Mouse (Mus musculus) embryonic facial prominence, embryonic 11.5 days (tissue): Measurements from ENCODE around the gene Gdpd5. TPM values are rescaled to one million over a fixed set of nuclear protein-coding genes. Genes with fewer than 3 reads are reported as not detected.

Source experiments
- ATAC-seq: fragments of 200-750 bp; cut with Nextera tagmentation; replicated peaks from 2 replicates; pipeline ENCODE4 v1.8.0; 2017; ENCODE audit warnings: low read depth; ENCODE audit not compliant: insufficient number of reproducible peaks, low FRiP score, low TSS enrichment
- DNase-seq: peaks from one replicate; pipeline ENCODE4 v3.0.0-alpha.2; 2015; ENCODE audit warnings: low spot score
- H3K27ac ChIP-seq: fragments of 300-500 bp; sonication (generic); replicated peaks from 2 replicates; pipeline ENCODE4 v1.5.1; 2014; ENCODE audit warnings: mild to moderate bottlenecking, low read depth, low read length, control low read depth
- H3K27me3 ChIP-seq: fragments of 300-500 bp; sonication (generic); 2 replicates; pipeline ENCODE4 v1.6.1; 2014; ENCODE audit warnings: mild to moderate bottlenecking, low read length, moderate library complexity, mixed read lengths; ENCODE audit not compliant: control insufficient read depth, insufficient read depth
- H3K36me3 ChIP-seq: fragments of 300-500 bp; sonication (generic); replicated peaks from 2 replicates; pipeline ENCODE4 v1.6.1; 2014; ENCODE audit warnings: low read depth, mild to moderate bottlenecking, low read length, moderate library complexity, mixed read lengths; ENCODE audit not compliant: control insufficient read depth, insufficient read depth
- H3K4me1 ChIP-seq: fragments of 300-500 bp; sonication (generic); 2 replicates; pipeline ENCODE4 v1.6.1; 2014; ENCODE audit warnings: low read length, mixed read lengths; ENCODE audit not compliant: control insufficient read depth, insufficient read depth
- H3K4me2 ChIP-seq: fragments of 300-500 bp; sonication (generic); 2 replicates; pipeline ENCODE4 v1.6.1; 2014; ENCODE audit warnings: low read depth, mild to moderate bottlenecking, control low read depth, low read length, moderate library complexity
- H3K4me3 ChIP-seq: fragments of 300-500 bp; sonication (generic); 2 replicates; pipeline ENCODE4 v1.5.1; 2014; ENCODE audit warnings: low read depth, low read length, control low read depth
- H3K9ac ChIP-seq: fragments of 300-500 bp; sonication (generic); replicated peaks from 2 replicates; pipeline ENCODE4 v1.6.1; 2014; ENCODE audit warnings: mild to moderate bottlenecking, control low read depth, low read length
- H3K9me3 ChIP-seq: fragments of 300-500 bp; sonication (generic); replicated peaks from 2 replicates; pipeline ENCODE4 v1.6.1; 2016; ENCODE audit warnings: mild to moderate bottlenecking, low read length, inconsistent platforms, mixed read lengths; ENCODE audit not compliant: control insufficient read depth
- WGBS: fragments of 180-500 bp; shearing (Covaris S2); extraction: QIAGEN DNeasy Blood & Tissue Kit; methylation state at CpG from one replicate; pipeline ENCODE4 v1.1.7; 2014; 5-methylcytosine and 5-hydroxymethylcytosine counted together
- polyA plus RNA-seq: library from polyadenylated mRNA; unstranded; fragments of >200 nt; fragmentation: Nextera tagmentation; extraction: Ambion mirVana; gene quantifications from 2 replicates; pipeline ENCODE4 v1.2.1, GENCODE M21; 2014

The Gdpd5 gene
- polyA plus RNA-seq, 1 experiment from 2014 or later = 10.2 TPM

DNA sequence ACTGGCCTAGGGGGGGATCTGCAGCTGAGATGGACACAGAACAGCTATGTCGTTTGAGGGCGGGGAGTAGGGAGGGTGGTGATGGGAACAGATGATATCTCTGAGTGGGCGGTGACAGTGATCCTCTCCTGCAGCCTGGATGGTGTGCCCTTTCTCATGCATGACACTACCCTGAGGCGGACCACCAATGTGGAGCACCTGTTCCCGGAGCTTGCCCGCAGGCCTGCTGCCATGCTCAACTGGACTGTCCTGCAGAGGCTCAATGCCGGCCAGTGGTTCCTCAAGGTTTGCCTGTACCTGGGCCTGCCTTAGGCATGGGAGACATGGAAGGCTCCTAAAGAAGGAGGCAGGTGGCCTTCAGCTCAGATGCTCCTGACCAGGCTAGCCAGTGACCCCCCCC, 71.6 kb downstream of the Gdpd5 start:
- Histone ChIP-seq H3K27ac (no peak overlapping the region), H3K4me1 (no peaks in the 10 kb centered on the region), H3K4me3 (no peak overlapping the region), H3K36me3 (no peaks in the 10 kb centered on the region), H3K9ac (no peak overlapping the region), H3K9me3 (no peaks in the 10 kb centered on the region), H3K4me2 (no peak overlapping the region), H3K27me3 (no peaks in the 10 kb centered on the region)
- DNase-seq (no peak), ATAC-seq (no peak)
- WGBS = 87% methylated on average over 7 of the region's 7 CpGs

DNA sequence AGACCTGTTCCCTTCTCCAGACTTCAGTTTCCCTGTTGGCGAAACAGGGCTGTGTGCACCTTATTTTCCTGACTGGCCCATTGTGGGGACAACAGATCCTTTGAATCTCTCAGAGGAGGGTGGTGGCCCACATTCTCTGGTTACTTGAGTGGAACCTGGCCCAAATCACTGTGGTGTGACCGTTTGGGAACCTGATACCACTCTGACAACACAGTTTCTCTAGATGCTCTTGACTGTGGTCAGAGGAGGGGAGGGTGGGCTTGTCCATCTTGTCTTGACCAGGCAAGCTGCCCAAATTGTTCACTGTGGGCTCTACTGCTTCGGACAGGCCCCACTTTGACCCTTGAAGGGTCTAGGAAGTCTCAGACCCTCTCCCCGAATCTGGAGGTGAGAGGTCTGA, 72.8 kb downstream of the Gdpd5 start:
- Histone ChIP-seq H3K36me3 (no peaks in the 10 kb centered on the region), H3K27ac (no peak overlapping the region), H3K4me3 (no peak overlapping the region), H3K4me2 (no peak overlapping the region), H3K9ac (no peak overlapping the region), H3K4me1 (no peaks in the 10 kb centered on the region), H3K27me3 (no peaks in the 10 kb centered on the region), H3K9me3 (no peaks in the 10 kb centered on the region)
- DNase-seq (no peak), ATAC-seq (no peak)
- WGBS = 65% methylated on average over 4 of the region's 4 CpGs

DNA sequence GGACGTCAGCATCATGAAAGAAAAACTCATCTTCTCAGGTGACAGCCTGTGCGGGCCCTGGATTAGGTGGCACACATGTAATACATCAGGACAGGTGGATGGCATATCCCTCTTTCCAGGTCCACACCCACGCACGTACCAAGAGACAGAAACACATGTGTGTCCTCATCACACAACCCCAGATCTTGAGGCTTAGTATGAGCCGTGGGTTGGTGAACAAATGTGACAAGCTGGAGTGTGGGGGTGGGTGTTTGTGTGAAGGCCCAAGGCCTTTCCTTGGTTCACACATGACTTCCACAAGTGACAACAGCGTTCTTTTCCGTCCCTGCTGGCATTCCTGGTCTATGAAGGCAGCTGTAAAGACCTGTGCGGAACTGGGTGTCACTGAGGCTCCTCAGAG, 77.6 kb downstream of the Gdpd5 start:
- Histone ChIP-seq H3K4me1 (no peaks in the 10 kb centered on the region), H3K27me3 (no peaks in the 10 kb centered on the region), H3K27ac (no peak overlapping the region), H3K9me3 (no peaks in the 10 kb centered on the region), H3K9ac (no peak overlapping the region), H3K4me3 (no peak overlapping the region), H3K4me2 (no peak overlapping the region), H3K36me3 (no peaks in the 10 kb centered on the region)
- 89% methylated on average over 8 of the region's 8 CpGs for WGBS
- DNase-seq = no peak
- ATAC-seq = no peak

GRCm38 (mm10) chr7:99459888-99460652, 78.9 kb downstream of the Gdpd5 start:
- ATAC-seq (no peak), DNase-seq (no peak)
- Histone ChIP-seq H3K4me1 (no peaks in the 10 kb centered on the region), H3K27ac (no peak overlapping the region), H3K36me3 (no peaks in the 10 kb centered on the region), H3K4me2 (no peak overlapping the region), H3K4me3 (no peak overlapping the region), H3K9me3 (no peaks in the 10 kb centered on the region), H3K27me3 (no peaks in the 10 kb centered on the region), H3K9ac (no peak overlapping the region)
- WGBS = 93% methylated on average over 15 of the region's 15 CpGs

DNA sequence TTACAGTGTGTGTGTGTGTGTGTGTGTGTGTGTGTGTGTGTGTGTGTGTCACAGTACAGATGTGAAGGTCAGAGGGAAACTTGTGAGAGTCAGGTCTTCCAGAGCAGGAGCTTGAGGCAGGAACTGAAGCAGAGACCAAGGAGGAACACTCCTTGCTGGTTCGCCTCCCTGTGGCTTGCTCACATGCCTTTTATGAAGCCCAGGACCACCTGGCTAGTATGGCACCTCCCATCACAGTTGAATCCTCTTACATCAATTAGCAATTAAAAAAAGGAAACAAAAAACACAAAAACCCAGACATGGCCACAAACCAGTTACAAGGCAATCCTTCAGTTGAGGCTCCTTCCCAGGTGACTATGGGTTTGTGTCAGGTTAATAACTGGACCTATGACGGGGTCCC, 81.9 kb downstream of the Gdpd5 start:
- H3K4me2 ChIP-seq = no peak overlapping the region
- H3K27me3 ChIP-seq = no peaks in the 10 kb centered on the region
- WGBS = 81% methylated on average over 2 of the region's 2 CpGs
- ATAC-seq = no peak
- H3K9me3 ChIP-seq = no peaks in the 10 kb centered on the region
- no peak for DNase-seq
- H3K36me3 ChIP-seq = no peaks in the 10 kb centered on the region
- H3K27ac ChIP-seq = no peak overlapping the region
- H3K9ac ChIP-seq = no peak overlapping the region
- H3K4me1 ChIP-seq = peaks cover 5% of the 10 kb centered on the region
- no peak overlapping the region for H3K4me3 ChIP-seq

GRCm38 (mm10) chr7:99465811-99466210, 84.6 kb downstream of the Gdpd5 start, which contains the start of gene Klhl35:
TSS of gene Klhl35 (plus strand) at chr7:99466004.
- Histone ChIP-seq H3K4me1 (peaks cover 6% of the 10 kb centered on the region), H3K9me3 (no peaks in the 10 kb centered on the region), H3K36me3 (no peaks in the 10 kb centered on the region), H3K27ac (no peak within 1 kb of the TSS), H3K4me3 (no peak within 1 kb of the TSS), H3K27me3 (no peaks in the 10 kb centered on the region), H3K4me2 (peak within 1 kb of the TSS; percentile 23), H3K9ac (peak within 1 kb of the TSS; percentile 41)
- no peak for ATAC-seq
- no peak for DNase-seq
- WGBS = 23% methylated on average over 8 of the region's 8 CpGs

DNA sequence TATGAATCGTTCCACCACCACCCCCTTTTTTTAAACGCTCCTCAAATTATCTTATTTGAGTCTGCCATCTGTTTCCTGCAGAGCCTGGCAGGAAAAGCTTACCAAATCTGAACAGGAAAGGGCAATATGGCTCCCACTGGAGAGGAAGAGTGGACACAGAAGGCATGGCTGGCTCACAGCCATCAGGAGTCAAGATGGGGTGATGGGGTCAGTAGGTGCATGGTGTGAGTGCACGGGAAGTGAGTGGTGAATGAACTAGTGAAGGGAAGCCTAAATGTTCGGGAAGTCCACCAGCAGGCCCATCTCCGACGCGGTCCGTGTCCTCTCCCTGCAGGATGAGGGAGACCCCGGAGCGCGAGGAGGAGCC, 86.7 kb downstream of the Gdpd5 start:
- DNase-seq (no peak), ATAC-seq (no peak)
- no peaks in the 10 kb centered on the region for H3K9me3 ChIP-seq
- peak overlapping the region; percentile 75 for H3K9ac ChIP-seq
- H3K4me1 ChIP-seq = peaks cover 6% of the 10 kb centered on the region
- peak overlapping the region; percentile 50 for H3K4me3 ChIP-seq
- 0 out of 2 replicates have a peak overlapping the region, but pooled peaks have one; percentile 80 for H3K27ac ChIP-seq
- H3K36me3 ChIP-seq = peaks cover 2% of the 10 kb centered on the region
- no peaks in the 10 kb centered on the region for H3K27me3 ChIP-seq
- H3K4me2 ChIP-seq = peak overlapping the region; percentile 87
- WGBS = 25% methylated on average over 9 of the region's 11 CpGs

- peaks cover 6% of the 10 kb centered on the region for H3K4me1 ChIP-seq
- peaks cover 2% of the 10 kb centered on the region for H3K36me3 ChIP-seq
- WGBS = 2% methylated on average over 128 of the region's 145 CpGs
- H3K9me3 ChIP-seq = no peaks in the 10 kb centered on the region
- peak overlapping the region; percentile 75 for H3K9ac ChIP-seq
- ATAC-seq (peak; percentile 46), DNase-seq (peak; percentile 85)
- H3K4me3 ChIP-seq = peak overlapping the region; percentile 50
- no peaks in the 10 kb centered on the region for H3K27me3 ChIP-seq
- peak overlapping the region; percentile 80 for H3K27ac ChIP-seq
- H3K4me2 ChIP-seq = peak overlapping the region; percentile 87
Measured at GRCm38 (mm10) chr7:99468283-99469132, 87.3 kb downstream of the Gdpd5 start.
